9 mouse cellular contexts compared by ENCODE assay signal in the genomic region with DNA sequence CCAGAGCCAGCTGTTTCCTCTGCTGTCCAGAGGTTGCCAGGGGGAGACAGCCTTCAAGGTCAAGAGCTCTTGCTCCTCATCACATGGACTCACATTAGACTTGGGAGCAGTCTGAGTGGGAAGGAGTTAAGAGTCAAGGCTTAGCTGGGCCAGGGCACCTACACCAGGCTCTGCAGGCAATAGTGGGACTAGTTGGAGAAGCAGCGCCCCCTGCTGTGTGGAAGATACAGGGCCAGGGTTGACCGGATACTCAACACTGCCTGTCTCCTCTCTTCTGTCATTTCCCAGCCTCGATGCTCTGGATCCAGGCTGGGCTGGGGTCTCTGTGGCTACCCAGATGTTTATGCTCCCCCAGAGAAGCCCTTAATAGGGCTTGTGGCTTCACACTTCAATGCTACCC. TPM values are rescaled to one million over a fixed set of nuclear protein-coding genes. Genes with fewer than 3 reads are reported as not detected.
DNase-seq lines count a peak whose midpoint lies in the region.
"Had no signal": no experiment of that assay in that cellular context is flagged by ENCODE, and none has a peak within 500 bp of the region (broad histone marks: within the 10 kb centered on the region; RNA-seq: fewer than 3 reads in every experiment).

No protein-coding gene starts in this region.

- peak; percentile 27 to 70 for DNase-seq in cerebellum, postnatal 14 days
- no peak for DNase-seq in cerebellum, adult 11 months
- peak; percentile 49 for DNase-seq in right cerebral cortex, adult 18-20 months
- no peak for DNase-seq in right cerebral cortex, postnatal 25 days
- peak; percentile 81 for DNase-seq in embryo, embryonic 10 days (ENCODE audit: low spot score)
- peak; percentile 60 to 69 for DNase-seq in layer of hippocampus, adult 8-10 months (ENCODE audit: low spot score in 2 of 2)
- peak; percentile 57 to 64 for DNase-seq in lung, postnatal 4 days
- DNase-seq in urinary bladder, postnatal 10 days (ENCODE audit: low spot score) = no peak

RNA-seq across cellular contexts. Expression of a gene that starts 3.6 kb away (rescaled TPM):
- 10 to 100 TPM; 31.6 to 37.2 (median 36.7) TPM for total RNA-seq in layer of hippocampus, adult 8-10 months (2022)
- total RNA-seq: neutrophil, adult 5-6 weeks had no signal

RNA-seq across cellular contexts. Expression of a gene that starts 40.2 kb away (rescaled TPM):
- total RNA-seq in layer of hippocampus, adult 8-10 months (2022) = 10 to 100 TPM in 2 of 4 experiments, 1 to 10 TPM in 2; 8.9 to 12.2 (median 9.9) TPM

RNA-seq across cellular contexts. Expression of a gene that starts 40.4 kb away (rescaled TPM):
- 10 to 100 TPM; 73.3 to 92.9 (median 81.3) TPM for total RNA-seq in layer of hippocampus, adult 8-10 months (2022)

Comparison
In these comparisons a context has a peak if more than half of its experiments do, and no peak if none do; other contexts are left out.
1. DNase-seq: peak in cerebellum, postnatal 14 days (2 of 2), right cerebral cortex, adult 18-20 months (single experiment), embryo, embryonic 10 days (single experiment), layer of hippocampus, adult 8-10 months (2 of 2) and lung, postnatal 4 days (2 of 2); none in cerebellum, adult 11 months (single experiment), right cerebral cortex, postnatal 25 days (single experiment) and urinary bladder, postnatal 10 days (single experiment).